Comparison of ENCODE assay signal across 9 mouse cellular contexts in the genomic region with DNA sequence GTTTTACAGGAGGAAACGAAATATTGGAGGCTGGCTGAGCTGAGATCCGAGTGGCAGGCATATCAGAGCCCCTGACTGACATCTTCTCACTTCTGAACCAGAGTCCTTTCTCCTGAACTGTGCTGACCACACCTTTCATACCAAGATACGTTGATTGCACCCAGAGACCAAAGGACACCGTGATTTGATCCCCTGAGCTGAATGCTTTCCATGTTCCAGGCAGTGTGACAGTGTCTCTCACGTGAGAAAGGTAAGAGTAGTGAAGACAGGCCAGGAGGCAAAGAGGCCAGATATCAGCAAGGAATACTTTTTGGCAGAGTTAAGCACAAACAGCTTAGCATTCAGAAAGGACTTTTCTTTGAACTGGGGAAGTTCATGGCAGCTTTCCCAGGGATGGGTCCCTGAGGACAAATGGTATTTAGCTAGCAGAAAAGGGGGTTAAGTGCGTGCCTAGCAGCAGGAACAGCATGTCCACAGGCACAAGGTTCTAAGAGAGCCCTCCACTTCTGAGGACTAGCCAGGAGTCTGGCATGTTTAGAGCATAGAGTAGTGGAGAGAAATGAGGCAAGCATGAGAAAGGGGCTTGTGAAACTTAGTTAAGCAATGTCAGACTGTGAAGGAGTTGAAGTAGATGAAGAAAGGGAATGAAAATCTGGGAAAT.
DNase-seq lines count a peak whose midpoint lies in the region; ATAC-seq and TF ChIP-seq lines count a peak whose summit lies in the region.
"Had no signal": no experiment of that assay in that cellular context is flagged by ENCODE, and none has a peak within 500 bp of the region (broad histone marks: within the 10 kb centered on the region; RNA-seq: fewer than 3 reads in every experiment).

No protein-coding gene starts in this region.

- no peaks in the 10 kb centered on the region for H3K27me3 ChIP-seq in heart, embryonic 11.5 days (ENCODE audit: control insufficient read depth, insufficient read depth, low read length)
- H3K27me3 ChIP-seq in thymus, adult 2 months (ENCODE audit: control insufficient read depth, insufficient read depth, low read length): no peaks in the 10 kb centered on the region

- no peaks in the 10 kb centered on the region for H3K36me3 ChIP-seq in heart, embryonic 11.5 days (ENCODE audit: control insufficient read depth, insufficient read depth, low read length)
- no peaks in the 10 kb centered on the region for H3K36me3 ChIP-seq in thymus, adult 2 months (ENCODE audit: control insufficient read depth, insufficient read depth, low read length)

- H3K9ac ChIP-seq in heart, embryonic 11.5 days (ENCODE audit: low read depth, low read length): no peak overlapping the region

- H3K27ac ChIP-seq in heart, embryonic 11.5 days (ENCODE audit: low read depth, low read length): no peak overlapping the region
- H3K27ac ChIP-seq in thymus, adult 2 months (ENCODE audit: control insufficient read depth, insufficient read depth, low read length): no peak overlapping the region

- H3K4me1 ChIP-seq in heart, embryonic 11.5 days (ENCODE audit: control insufficient read depth, insufficient read depth, low read length): no peaks in the 10 kb centered on the region
- no peaks in the 10 kb centered on the region for H3K4me1 ChIP-seq in thymus, adult 2 months (replicated peaks; ENCODE audit: control insufficient read depth, insufficient read depth, low read length)

- H3K9me3 ChIP-seq in heart, embryonic 11.5 days (replicated peaks; ENCODE audit: control insufficient read depth, low read length): no peaks in the 10 kb centered on the region

- no peak for TF ChIP-seq CTCF in thymus, adult 2 months (IDR thresholded peaks at IDR 0.05; ENCODE audit: borderline replicate concordance, control insufficient read depth, extremely low read depth, insufficient read depth, low read length, poor library complexity)

- WGBS in heart, embryonic 11.5 days (ENCODE audit: insufficient replicate concordance): 50% methylated on average over 6 of the region's 6 CpGs
- 69% methylated on average over 6 of the region's 6 CpGs for WGBS in thymus, adult 2 months

- no peak for TF ChIP-seq POLR2A in thymus, adult 2 months (IDR thresholded peaks at IDR 0.05; ENCODE audit: control insufficient read depth, extremely low read depth, insufficient read depth, low read length, poor library complexity)

- no peak overlapping the region for H3K4me3 ChIP-seq in heart, embryonic 11.5 days (ENCODE audit: low read depth, low read length)
- no peak overlapping the region for H3K4me3 ChIP-seq in thymus, adult 2 months (ENCODE audit: control insufficient read depth, insufficient read depth, low read length)

- no peak for ATAC-seq in heart, embryonic 11.5 days (replicated peaks; ENCODE audit: insufficient number of reproducible peaks, low FRiP score, low TSS enrichment)
- ATAC-seq in CD4-positive, CD25-positive, alpha-beta regulatory T cell, adult 4 months: no peak
- ATAC-seq in activated CD4-positive, CD25-positive, alpha-beta regulatory T cell, adult 4 months: no peak

- H3K4me2 ChIP-seq in heart, embryonic 11.5 days: no peak overlapping the region

- peak; percentile 49 to 67 for DNase-seq in heart, adult 18-20 months
- peak; percentile 64 for DNase-seq in adrenal gland, adult 2 months
- DNase-seq in heart, adult 8-10 months (ENCODE audit: low spot score): peak; percentile 33
- DNase-seq in lung, postnatal 10 days: peak; percentile 77
- DNase-seq in thymus, adult 2 months: no peak
- DNase-seq: layer of hippocampus, postnatal 36 days had no signal
